Mouse (Mus musculus): Measurements from ENCODE around the gene Filip1l.

GRCm38 (mm10) chr16:57550817-57551216 is 197.9 kb downstream of the Filip1l start:
- no peak for TF ChIP-seq POLR2A (IDR thresholded peaks at IDR 0.05; ENCODE audit: borderline replicate concordance, control insufficient read depth, low read depth, low read length)
- TF ChIP-seq CTCF (IDR thresholded peaks at IDR 0.05; ENCODE audit: control insufficient read depth, insufficient read depth, low read length), result no peak
